Mouse (Mus musculus) heart, embryonic 15.5 days (tissue): Measurements from ENCODE around the gene Anks6. TPM values are rescaled to one million over a fixed set of nuclear protein-coding genes. Genes with fewer than 3 reads are reported as not detected.

Source experiments
- polyA plus RNA-seq: library from polyadenylated mRNA; unstranded; fragments of >200 nt; fragmentation: Nextera tagmentation; extraction: Ambion mirVana; gene quantifications from 2 replicates; pipeline ENCODE4 v1.2.1, GENCODE M21; 2015

Anks6 gene
- polyA plus RNA-seq, 1 experiment from 2014 or later = 1.5 TPM

Other genes with a start within 250 kb of the Anks6 start
- 0.04 and 0.06 TPM in 2 replicates for gene Gabbr2, start 65.6 kb downstream of the Anks6 start, polyA plus RNA-seq
- gene Galnt12, start 34.5 kb upstream of the Anks6 start, polyA plus RNA-seq = 2.1 and 5.1 TPM in 2 replicates
- 12.9 and 15.0 TPM in 2 replicates for gene Col15a1, start 150.7 kb upstream of the Anks6 start, polyA plus RNA-seq